Mouse (Mus musculus) embryonic fibroblast, embryonic 13.5 days (primary cell): ENCODE measurements around the gene Actrt2. TPM values are rescaled to one million over a fixed set of nuclear protein-coding genes. Genes with fewer than 3 reads are reported as not detected.
A peak's percentile ranks its signal among the peaks of the same experiment; 100 is the strongest.

Experiments
- H3K27ac ChIP-seq: 2 replicates; pipeline ENCODE4 v1.5.1; 2012; ENCODE audit warnings: low read length, control low read depth, inconsistent platforms; ENCODE audit not compliant: insufficient read depth
- H3K4me1 ChIP-seq: 2 replicates; pipeline ENCODE4 v1.6.1; 2011; ENCODE audit warnings: low read length; ENCODE audit not compliant: control insufficient read depth, insufficient read depth
- H3K4me3 ChIP-seq: 2 replicates; pipeline ENCODE4 v1.5.1; 2011; ENCODE audit warnings: mild to moderate bottlenecking, control low read depth, low read length; ENCODE audit not compliant: insufficient read depth
- CTCF ChIP-seq: IDR thresholded peaks from 2 replicates; pipeline ENCODE4 v1.5.1; 2011; ENCODE audit warnings: mild to moderate bottlenecking, control low read depth, low read length, moderate library complexity, borderline replicate concordance; ENCODE audit not compliant: insufficient read depth
- POLR2A ChIP-seq: IDR thresholded peaks from 2 replicates; pipeline ENCODE4 v1.6.1; 2011; ENCODE audit warnings: low read depth, mild to moderate bottlenecking, control low read depth, low read length, moderate library complexity
- polyA plus RNA-seq: library from polyadenylated mRNA; stranded (reverse); fragments of >200 nt; gene quantifications from 2 replicates; pipeline ENCODE4 v1.2.4, GENCODE M21; 2011; ENCODE audit warnings: low read depth; ENCODE audit not compliant: missing spikeins, insufficient read length

The Actrt2 gene
- polyA plus RNA-seq, 1 experiment, result not detected

- Histone ChIP-seq H3K4me1 (no peaks in the 10 kb centered on the region), H3K27ac (no peak overlapping the region), H3K4me3 (peak overlapping the region; percentile 58)
- TF ChIP-seq CTCF (no peak), POLR2A (no peak)
Observed at GRCm38 (mm10) chr4:154634001-154634400, 33.7 kb downstream of the Actrt2 start.

GRCm38 (mm10) chr4:154632800-154633764 is 34.6 kb downstream of the Actrt2 start:
- H3K4me1 ChIP-seq, result no peaks in the 10 kb centered on the region

GRCm38 (mm10) chr4:154630763-154631162 is 36.9 kb downstream of the Actrt2 start:
- Histone ChIP-seq H3K4me1 (no peaks in the 10 kb centered on the region), H3K4me3 (no peak overlapping the region), H3K27ac (no peak overlapping the region)
- TF ChIP-seq POLR2A (no peak), CTCF (no peak)

More at GRCm38 (mm10) chr4:154632800-154633764, 34.6 kb downstream of the Actrt2 start:
- TF ChIP-seq POLR2A, result no peak
- TF ChIP-seq CTCF, result no peak
- Histone ChIP-seq H3K4me3 (peak overlapping the region; percentile 8; the same call in 1 of the 2 replicates), H3K27ac (no peak overlapping the region)

- Histone ChIP-seq H3K27ac (no peak overlapping the region), H3K4me1 (no peaks in the 10 kb centered on the region)
Observed at GRCm38 (mm10) chr4:154627419-154628142, 40.1 kb downstream of the Actrt2 start.

GRCm38 (mm10) chr4:154626282-154626681 is 41.4 kb downstream of the Actrt2 start:
- Histone ChIP-seq H3K4me3 (no peak overlapping the region), H3K27ac (no peak overlapping the region), H3K4me1 (no peaks in the 10 kb centered on the region)
- TF ChIP-seq POLR2A, result no peak
- TF ChIP-seq CTCF, result no peak

More at GRCm38 (mm10) chr4:154627419-154628142, 40.1 kb downstream of the Actrt2 start:
- TF ChIP-seq POLR2A, result no peak
- TF ChIP-seq CTCF, result no peak
- no peak overlapping the region for H3K4me3 ChIP-seq

GRCm38 (mm10) chr4:154625710-154626109 is 42.0 kb downstream of the Actrt2 start:
- no peaks in the 10 kb centered on the region for H3K4me1 ChIP-seq
- H3K27ac ChIP-seq, result no peak overlapping the region
- TF ChIP-seq CTCF, result no peak
- TF ChIP-seq POLR2A, result no peak
- H3K4me3 ChIP-seq, result no peak overlapping the region

GRCm38 (mm10) chr4:154623241-154623640 is 44.4 kb downstream of the Actrt2 start:
- Histone ChIP-seq H3K4me3 (no peak overlapping the region), H3K27ac (no peak overlapping the region), H3K4me1 (no peaks in the 10 kb centered on the region)
- TF ChIP-seq POLR2A, result no peak
- no peak for TF ChIP-seq CTCF

GRCm38 (mm10) chr4:154622521-154622920 is 45.1 kb downstream of the Actrt2 start:
- H3K4me1 ChIP-seq, result no peaks in the 10 kb centered on the region
- TF ChIP-seq CTCF (no peak), POLR2A (no peak)
- no peak overlapping the region for H3K27ac ChIP-seq
- H3K4me3 ChIP-seq, result no peak overlapping the region

Other genes starting within 250 kb of the Actrt2 start
- gene Prdm16, start 31.0 kb downstream of the Actrt2 start, polyA plus RNA-seq, result 3.1 and 3.8 TPM in 2 replicates
- gene Ttc34, start 169.6 kb upstream of the Actrt2 start, polyA plus RNA-seq, result not detected in 2 replicates
- gene Mmel1, start 201.7 kb upstream of the Actrt2 start, polyA plus RNA-seq, result not detected in 2 replicates
- 13.2 and 13.7 TPM in 2 replicates for gene Fam213b, start 231.3 kb upstream of the Actrt2 start, polyA plus RNA-seq